Mouse (Mus musculus) CH12.LX (cell line): Measurements from ENCODE around the gene Eif2ak2. TPM values are rescaled to one million over a fixed set of nuclear protein-coding genes. Genes with fewer than 3 reads are reported as not detected.

Experiments
- polyA plus RNA-seq: library from polyadenylated mRNA; unstranded; fragments of >175 nt; gene quantifications from 2 replicates; pipeline ENCODE4 v1.2.1, GENCODE M21; 2012; ENCODE audit warnings: low read depth; ENCODE audit not compliant: insufficient read length
- total RNA-seq, 2 experiments: library from RNA; depleted of rRNA; stranded (reverse); fragments of 300-350 nt in 1 of 2; fragments of >200 nt in 1 of 2; gene quantifications; 2 replicates each; pipeline ENCODE4 v1.2.3; 2012 to 2014

Gene Eif2ak2
- total and polyA plus RNA-seq, 3 experiments, result 9.8 to 25.0 (median 13.6) TPM

Other genes starting within 250 kb of the Eif2ak2 start
- 12.3 and 12.4 TPM in 2 replicates for gene Strn, start 145.4 kb downstream of the Eif2ak2 start, total RNA-seq (2012; rRNA removed)
- 9.9 and 10.5 TPM in 2 replicates for gene Strn, start 145.4 kb downstream of the Eif2ak2 start, total RNA-seq (2014; rRNA removed)
- 12.7 and 14.3 TPM in 2 replicates for gene Strn, start 145.4 kb downstream of the Eif2ak2 start, polyA plus RNA-seq
- 15.3 and 17.9 TPM in 2 replicates for gene Heatr5b, start 47.2 kb downstream of the Eif2ak2 start, total RNA-seq (2012; rRNA removed)
- 9.0 and 13.0 TPM in 2 replicates for gene Heatr5b, start 47.2 kb downstream of the Eif2ak2 start, total RNA-seq (2014; rRNA removed)
- 16.3 and 21.5 TPM in 2 replicates for gene Heatr5b, start 47.2 kb downstream of the Eif2ak2 start, polyA plus RNA-seq
- gene Gpatch11, start 47.0 kb downstream of the Eif2ak2 start, total RNA-seq (2012; rRNA removed), result 13.4 and 21.6 TPM in 2 replicates
- gene Gpatch11, start 47.0 kb downstream of the Eif2ak2 start, total RNA-seq (2014; rRNA removed), result 22.3 and 25.1 TPM in 2 replicates
- gene Gpatch11, start 47.0 kb downstream of the Eif2ak2 start, polyA plus RNA-seq, result 25.5 and 38.7 TPM in 2 replicates
- 0.08 TPM in 1 of 2 replicates, not detected in the other for gene Sult6b1, start 24.4 kb upstream of the Eif2ak2 start, total RNA-seq (2012; rRNA removed)
- gene Sult6b1, start 24.4 kb upstream of the Eif2ak2 start, total RNA-seq (2014; rRNA removed), result 0.46 TPM in 1 of 2 replicates, not detected in the other
- gene Sult6b1, start 24.4 kb upstream of the Eif2ak2 start, polyA plus RNA-seq, result 0.19 and 0.34 TPM in 2 replicates
- 27.8 and 29.9 TPM in 2 replicates for gene Cebpzos, start 33.9 kb upstream of the Eif2ak2 start, total RNA-seq (2012; rRNA removed)
- 62.0 and 63.7 TPM in 2 replicates for gene Cebpzos, start 33.9 kb upstream of the Eif2ak2 start, total RNA-seq (2014; rRNA removed)
- 25.9 and 34.8 TPM in 2 replicates for gene Cebpzos, start 33.9 kb upstream of the Eif2ak2 start, polyA plus RNA-seq
- 43.3 and 60.3 TPM in 2 replicates for gene Cebpz, start 54.5 kb upstream of the Eif2ak2 start, total RNA-seq (2012; rRNA removed)
- 61.2 and 71.5 TPM in 2 replicates for gene Cebpz, start 54.5 kb upstream of the Eif2ak2 start, total RNA-seq (2014; rRNA removed)
- gene Cebpz, start 54.5 kb upstream of the Eif2ak2 start, polyA plus RNA-seq, result 70.1 and 86.7 TPM in 2 replicates
- gene Ndufaf7, start 54.6 kb upstream of the Eif2ak2 start, total RNA-seq (2012; rRNA removed), result 41.7 and 46.7 TPM in 2 replicates
- gene Ndufaf7, start 54.6 kb upstream of the Eif2ak2 start, total RNA-seq (2014; rRNA removed), result 42.4 and 50.2 TPM in 2 replicates
- 54.1 and 68.4 TPM in 2 replicates for gene Ndufaf7, start 54.6 kb upstream of the Eif2ak2 start, polyA plus RNA-seq
- gene Prkd3, start 138.2 kb upstream of the Eif2ak2 start, total RNA-seq (2012; rRNA removed), result not detected in 2 replicates
- gene Prkd3, start 138.2 kb upstream of the Eif2ak2 start, total RNA-seq (2014; rRNA removed), result not detected in 2 replicates
- not detected in 2 replicates for gene Prkd3, start 138.2 kb upstream of the Eif2ak2 start, polyA plus RNA-seq
- not detected in 2 replicates for gene Qpct, start 169.3 kb upstream of the Eif2ak2 start, total RNA-seq (2012; rRNA removed)
- gene Qpct, start 169.3 kb upstream of the Eif2ak2 start, total RNA-seq (2014; rRNA removed), result not detected in 2 replicates
- not detected in 2 replicates for gene Qpct, start 169.3 kb upstream of the Eif2ak2 start, polyA plus RNA-seq